9 mouse cellular contexts compared by ENCODE assay signal in genomic region chr4:43724764-43725163, GRCm38 (mm10). TPM values are rescaled to one million over a fixed set of nuclear protein-coding genes. Genes with fewer than 3 reads are reported as not detected.
DNase-seq lines count a peak whose midpoint lies in the region; ATAC-seq and TF ChIP-seq lines count a peak whose summit lies in the region.
"Had no signal": no experiment of that assay in that cellular context is flagged by ENCODE, and none has a peak within 500 bp of the region (broad histone marks: within the 10 kb centered on the region; RNA-seq: fewer than 3 reads in every experiment).

No protein-coding gene starts in this region.

- DNase-seq in heart, postnatal 0 days (ENCODE audit: low spot score), result peak; percentile 65
- DNase-seq in thymus, postnatal 4 days, result peak; percentile 42
- DNase-seq in thymus, postnatal 36 days, result no peak
- DNase-seq in lung, postnatal 14 days, result peak; percentile 79
- DNase-seq in right cerebral cortex, postnatal 36 days (ENCODE audit: low spot score in 2 of 2), result no peak

- no peak overlapping the region for H3K4me3 ChIP-seq in heart, postnatal 0 days (ENCODE audit: low read depth, low read length)
- no peak overlapping the region for H3K4me3 ChIP-seq in heart, embryonic 11.5 days (ENCODE audit: low read depth, low read length)
- no peak overlapping the region for H3K4me3 ChIP-seq in cortical plate, adult 2 months (ENCODE audit: insufficient read depth, low read length)
- H3K4me3 ChIP-seq in midbrain, embryonic 15.5 days, result no peak overlapping the region

- no peaks in the 10 kb centered on the region for H3K27me3 ChIP-seq in heart, postnatal 0 days (ENCODE audit: control insufficient read depth, insufficient read depth, low read length)
- no peaks in the 10 kb centered on the region for H3K27me3 ChIP-seq in heart, embryonic 11.5 days (ENCODE audit: control insufficient read depth, insufficient read depth, low read length)
- no peaks in the 10 kb centered on the region for H3K27me3 ChIP-seq in midbrain, embryonic 15.5 days (replicated peaks)

- no peak for TF ChIP-seq POLR2A in cortical plate, adult 2 months (IDR thresholded peaks at IDR 0.05; ENCODE audit: extremely low read depth, insufficient read depth, low read length)

- peak; percentile 83 for TF ChIP-seq CTCF in heart, postnatal 0 days (IDR thresholded peaks at IDR 0.05; ENCODE audit: low read depth)
- peak; percentile 42; the same call in 1 of the 2 replicates for TF ChIP-seq CTCF in cortical plate, adult 2 months (IDR thresholded peaks at IDR 0.05; ENCODE audit: extremely low read depth, insufficient read depth, low read length)

- peaks cover 34% of the 10 kb centered on the region for H3K4me1 ChIP-seq in heart, postnatal 0 days (ENCODE audit: control insufficient read depth, insufficient read depth)
- peaks cover 31% of the 10 kb centered on the region for H3K4me1 ChIP-seq in heart, embryonic 11.5 days (ENCODE audit: control insufficient read depth, insufficient read depth, low read length)
- H3K4me1 ChIP-seq in cortical plate, adult 2 months (ENCODE audit: control insufficient read depth, insufficient read depth, low read length), result peaks cover 2% of the 10 kb centered on the region; the same call in 1 of the 2 replicates
- H3K4me1 ChIP-seq in midbrain, embryonic 15.5 days, result no peaks in the 10 kb centered on the region

- no peak overlapping the region for H3K9ac ChIP-seq in heart, postnatal 0 days (replicated peaks; ENCODE audit: low read depth, low read length)
- H3K9ac ChIP-seq in heart, embryonic 11.5 days (ENCODE audit: low read depth, low read length), result no peak overlapping the region
- no peak overlapping the region for H3K9ac ChIP-seq in midbrain, embryonic 15.5 days

- H3K27ac ChIP-seq in heart, postnatal 0 days (ENCODE audit: low read depth), result no peak overlapping the region
- H3K27ac ChIP-seq in heart, embryonic 11.5 days (ENCODE audit: low read depth, low read length), result no peak overlapping the region
- H3K27ac ChIP-seq in cortical plate, adult 2 months (ENCODE audit: insufficient read depth, low read length), result no peak overlapping the region
- H3K27ac ChIP-seq in midbrain, embryonic 15.5 days, result no peak overlapping the region

- no peaks in the 10 kb centered on the region for H3K36me3 ChIP-seq in heart, postnatal 0 days (replicated peaks; ENCODE audit: control insufficient read depth, insufficient read depth, low read length)
- H3K36me3 ChIP-seq in heart, embryonic 11.5 days (ENCODE audit: control insufficient read depth, insufficient read depth, low read length), result no peaks in the 10 kb centered on the region
- H3K36me3 ChIP-seq in midbrain, embryonic 15.5 days (replicated peaks), result no peaks in the 10 kb centered on the region

- no peaks in the 10 kb centered on the region for H3K9me3 ChIP-seq in heart, postnatal 0 days (replicated peaks; ENCODE audit: control insufficient read depth, low read length)
- no peaks in the 10 kb centered on the region for H3K9me3 ChIP-seq in heart, embryonic 11.5 days (replicated peaks; ENCODE audit: control insufficient read depth, low read length)
- no peaks in the 10 kb centered on the region for H3K9me3 ChIP-seq in midbrain, embryonic 15.5 days

- 22% methylated on average over 1 of the region's 1 CpGs for WGBS in heart, postnatal 0 days
- WGBS in heart, embryonic 11.5 days (ENCODE audit: insufficient replicate concordance), result 10% methylated on average over 1 of the region's 1 CpGs
- WGBS in midbrain, embryonic 15.5 days, result 46% methylated on average over 1 of the region's 1 CpGs

- no peak overlapping the region for H3K4me2 ChIP-seq in heart, postnatal 0 days (ENCODE audit: low read depth, low read length)
- no peak overlapping the region for H3K4me2 ChIP-seq in heart, embryonic 11.5 days
- H3K4me2 ChIP-seq in midbrain, embryonic 15.5 days, result no peak overlapping the region

- TF ChIP-seq EP300 in heart, postnatal 0 days (IDR thresholded peaks at IDR 0.05; ENCODE audit: low read depth), result no peak

- no peak for ATAC-seq in heart, postnatal 0 days (ENCODE audit: insufficient read depth, low read depth)
- no peak for ATAC-seq in heart, embryonic 11.5 days (replicated peaks; ENCODE audit: insufficient number of reproducible peaks, low FRiP score, low TSS enrichment)
- no peak for ATAC-seq in midbrain, embryonic 15.5 days (replicated peaks)

RNA-seq across cellular contexts. Expression of gene Hrct1, which starts 2.2 kb away (rescaled TPM):
- 8.2 and 9.5 TPM in 2 replicates for total RNA-seq in heart, postnatal 0 days (2014; rRNA removed; ENCODE audit: low replicate concordance)
- 4.5 and 4.9 TPM in 2 replicates for polyA plus RNA-seq in heart, postnatal 0 days (2015; fragmentation: Nextera tagmentation; extraction: Ambion mirVana)
- 0.59 and 0.99 TPM in 2 replicates for polyA plus RNA-seq in heart, embryonic 11.5 days (2014; fragmentation: Nextera tagmentation; extraction: Ambion mirVana)
- polyA plus RNA-seq in cortical plate, adult 2 months (2012; rRNA removed), result 1.8 and 2.3 TPM in 2 replicates
- 0.50 and 0.61 TPM in 2 replicates for polyA plus RNA-seq in midbrain, embryonic 15.5 days (2015; fragmentation: Nextera tagmentation; extraction: Ambion mirVana)

RNA-seq across cellular contexts. Expression of gene Spaar, which starts 5.1 kb away (rescaled TPM):
- total RNA-seq in heart, postnatal 0 days (2014; rRNA removed; ENCODE audit: low replicate concordance), result 1.6 and 6.3 TPM in 2 replicates
- 1.1 and 1.3 TPM in 2 replicates for polyA plus RNA-seq in heart, postnatal 0 days (2015; fragmentation: Nextera tagmentation; extraction: Ambion mirVana)
- polyA plus RNA-seq in heart, embryonic 11.5 days (2014; fragmentation: Nextera tagmentation; extraction: Ambion mirVana), result 0.16 and 0.24 TPM in 2 replicates
- 0.89 and 1.1 TPM in 2 replicates for polyA plus RNA-seq in cortical plate, adult 2 months (2012; rRNA removed)
- polyA plus RNA-seq in midbrain, embryonic 15.5 days (2015; fragmentation: Nextera tagmentation; extraction: Ambion mirVana), result 0.06 TPM in 1 of 2 replicates, not detected in the other

RNA-seq across cellular contexts. Expression of gene Olfr71, which starts 14.7 kb away (rescaled TPM):
- not detected in 2 replicates for total RNA-seq in heart, postnatal 0 days (2014; rRNA removed; ENCODE audit: low replicate concordance)
- not detected in 2 replicates for polyA plus RNA-seq in heart, postnatal 0 days (2015; fragmentation: Nextera tagmentation; extraction: Ambion mirVana)
- not detected in 2 replicates for polyA plus RNA-seq in heart, embryonic 11.5 days (2014; fragmentation: Nextera tagmentation; extraction: Ambion mirVana)
- not detected in 2 replicates for polyA plus RNA-seq in cortical plate, adult 2 months (2012; rRNA removed)
- polyA plus RNA-seq in midbrain, embryonic 15.5 days (2015; fragmentation: Nextera tagmentation; extraction: Ambion mirVana), result 0.13 TPM in 1 of 2 replicates, not detected in the other

RNA-seq across cellular contexts. Expression of gene Olfr70, which starts 24.2 kb away (rescaled TPM):
- total RNA-seq in heart, postnatal 0 days (2014; rRNA removed; ENCODE audit: low replicate concordance), result 0.15 TPM in 1 of 2 replicates, not detected in the other
- polyA plus RNA-seq in heart, postnatal 0 days (2015; fragmentation: Nextera tagmentation; extraction: Ambion mirVana), result not detected in 2 replicates
- not detected in 2 replicates for polyA plus RNA-seq in heart, embryonic 11.5 days (2014; fragmentation: Nextera tagmentation; extraction: Ambion mirVana)
- not detected in 2 replicates for polyA plus RNA-seq in cortical plate, adult 2 months (2012; rRNA removed)
- not detected in 2 replicates for polyA plus RNA-seq in midbrain, embryonic 15.5 days (2015; fragmentation: Nextera tagmentation; extraction: Ambion mirVana)
- total RNA-seq: left cerebral cortex, adult 18-20 months had no signal

RNA-seq across cellular contexts. Expression of gene Olfr159, which starts 46.0 kb away (rescaled TPM):
- total RNA-seq in heart, postnatal 0 days (2014; rRNA removed; ENCODE audit: low replicate concordance), result not detected in 2 replicates
- not detected in 2 replicates for polyA plus RNA-seq in heart, postnatal 0 days (2015; fragmentation: Nextera tagmentation; extraction: Ambion mirVana)
- not detected in 2 replicates for polyA plus RNA-seq in heart, embryonic 11.5 days (2014; fragmentation: Nextera tagmentation; extraction: Ambion mirVana)
- polyA plus RNA-seq in cortical plate, adult 2 months (2012; rRNA removed), result 0.11 TPM in 1 of 2 replicates, not detected in the other
- not detected in 2 replicates for polyA plus RNA-seq in midbrain, embryonic 15.5 days (2015; fragmentation: Nextera tagmentation; extraction: Ambion mirVana)
- total RNA-seq: left cerebral cortex, adult 18-20 months had no signal

Comparison
In these comparisons a context has a peak if more than half of its experiments do, and no peak if none do; other contexts are left out.
1. DNase-seq: peak in heart, postnatal 0 days (single experiment), thymus, postnatal 4 days (single experiment) and lung, postnatal 14 days (single experiment); none in thymus, postnatal 36 days (0 of 2) and right cerebral cortex, postnatal 36 days (0 of 2).